Mouse (Mus musculus) layer of hippocampus, postnatal 14 days (tissue): ENCODE results near the gene Tmem132b. TPM values are rescaled to one million over a fixed set of nuclear protein-coding genes. Genes with fewer than 3 reads are reported as not detected.

Source experiments
- DNase-seq, 2 experiments: peaks; one replicate each; pipeline ENCODE4 v3.0.0; 2021 to 2022; ENCODE audit warnings: low spot score in 2 of 2, mixed read lengths in 1 of 2
- total RNA-seq, 2 experiments: library from RNA; stranded (reverse); gene quantifications; 2 replicates each; pipeline ENCODE4 v1.2.3; 2021

Gene Tmem132b
- total RNA-seq, 2 experiments from 2014 or later, result 98.9 to 106 TPM

GRCm38 (mm10) chr5:125756987-125757530, 225.5 kb downstream of the Tmem132b start:
- no peak for DNase-seq

GRCm38 (mm10) chr5:125758506-125758905, 226.9 kb downstream of the Tmem132b start:
- no peak for DNase-seq

GRCm38 (mm10) chr5:125766941-125767340, 235.4 kb downstream of the Tmem132b start:
- DNase-seq, result peak; percentile 63 to 73

GRCm38 (mm10) chr5:125767950-125768349, 236.4 kb downstream of the Tmem132b start:
- no peak for DNase-seq

GRCm38 (mm10) chr5:125772238-125772637, 240.7 kb downstream of the Tmem132b start:
- DNase-seq, result no peak

GRCm38 (mm10) chr5:125772756-125773155, 241.2 kb downstream of the Tmem132b start:
- peak in 1 of 2 experiments; percentile 10 for DNase-seq

- no peak for DNase-seq
Observed at GRCm38 (mm10) chr5:125780332-125780731, 248.8 kb downstream of the Tmem132b start.

GRCm38 (mm10) chr5:125792643-125793042, 261.1 kb downstream of the Tmem132b start:
- DNase-seq, result no peak

- no peak for DNase-seq
Observed at GRCm38 (mm10) chr5:125794318-125794717, 262.7 kb downstream of the Tmem132b start.

GRCm38 (mm10) chr5:125799622-125800021, 268.0 kb downstream of the Tmem132b start:
- no peak for DNase-seq

- peak; percentile 18 to 45 for DNase-seq
Observed at GRCm38 (mm10) chr5:125800025-125800424, 268.5 kb downstream of the Tmem132b start.

- DNase-seq, result no peak
Observed at GRCm38 (mm10) chr5:125802801-125803200, 271.2 kb downstream of the Tmem132b start.

- DNase-seq, result peak; percentile 52 to 79
Observed at GRCm38 (mm10) chr5:125805327-125805726, 273.8 kb downstream of the Tmem132b start.

- no peak for DNase-seq
Observed at GRCm38 (mm10) chr5:125807861-125808260, 276.3 kb downstream of the Tmem132b start.

- DNase-seq, result peak in 1 of 2 experiments; percentile 70
Observed at GRCm38 (mm10) chr5:125829342-125829741, 297.8 kb downstream of the Tmem132b start.

- DNase-seq, result no peak
Observed at GRCm38 (mm10) chr5:125835890-125836289, 304.3 kb downstream of the Tmem132b start.

- no peak for DNase-seq
Observed at GRCm38 (mm10) chr5:125836761-125837160, 305.2 kb downstream of the Tmem132b start.

Other genes with a start within 250 kb of the Tmem132b start
- 10 to 100 TPM; 46.1 to 54.3 TPM for gene Scarb1, start 190.7 kb upstream of the Tmem132b start, total RNA-seq
- under 1 TPM; 0.28 to 0.52 TPM for gene Gm10382, start 142.5 kb upstream of the Tmem132b start, total RNA-seq
- gene Ubc, start 141.6 kb upstream of the Tmem132b start, total RNA-seq, result 100 to 1,000 TPM; 755 to 828 TPM
- 10 to 100 TPM; 12.4 to 13.8 TPM for gene Dhx37, start 97.7 kb upstream of the Tmem132b start, total RNA-seq
- 10 to 100 TPM; 89.0 to 90.0 TPM for gene Bri3bp, start 90.2 kb upstream of the Tmem132b start, total RNA-seq
- gene Aacs, start 56.0 kb upstream of the Tmem132b start, total RNA-seq, result 10 to 100 TPM; 77.1 to 87.7 TPM